Mouse (Mus musculus) MEL (cell line): ENCODE results near the gene Zfp511.

Source experiments
- CHD2 ChIP-seq: IDR thresholded peaks from 2 replicates; pipeline ENCODE4 v1.6.1; 2011; ENCODE audit warnings: low read length, improper control_type of control experiment
- CTCF ChIP-seq, 3 experiments: IDR thresholded peaks in 2 of 3; conservative IDR thresholded peaks in 1 of 3; 2 replicates each; pipeline ENCODE4 v1.5.1; 2011 to 2012; ENCODE audit warnings: low read length in 3 of 3, low read depth in 2 of 3, mild to moderate bottlenecking in 2 of 3, improper control_type of control experiment in 1 of 3, inconsistent platforms in 1 of 3, mixed read lengths in 1 of 3, moderate library complexity in 1 of 3; ENCODE audit not compliant: control insufficient read depth in 1 of 3, insufficient read depth in 1 of 3, poor library complexity in 1 of 3, severe bottlenecking in 1 of 3
- ELF1 ChIP-seq: IDR thresholded peaks from 2 replicates; pipeline ENCODE4 v1.6.1; 2014; ENCODE audit warnings: low read depth, mild to moderate bottlenecking, inconsistent platforms, low read length, improper control_type of control experiment, moderate library complexity
- EP300 ChIP-seq, 2 experiments: IDR thresholded peaks; 2 replicates each; pipeline ENCODE4 v1.6.1; 2011; ENCODE audit warnings: improper control_type of control experiment in 2 of 2, low read length in 2 of 2, low read depth in 1 of 2, mild to moderate bottlenecking in 1 of 2
- JUND ChIP-seq: IDR thresholded peaks from 2 replicates; pipeline ENCODE4 v1.6.1; 2011; ENCODE audit warnings: low read depth, mild to moderate bottlenecking, improper control_type of control experiment, low read length
- MAFK ChIP-seq: IDR thresholded peaks from 2 replicates; pipeline ENCODE4 v1.6.1; 2011; ENCODE audit warnings: low read depth, mild to moderate bottlenecking, low read length, improper control_type of control experiment, borderline replicate concordance
- MAZ ChIP-seq: IDR thresholded peaks from 2 replicates; pipeline ENCODE4 v1.6.1; 2012; ENCODE audit warnings: low read depth, mild to moderate bottlenecking, inconsistent platforms, low read length, improper control_type of control experiment
- POLR2A ChIP-seq, 2 experiments: IDR thresholded peaks; 2 replicates each; pipeline ENCODE4 v1.6.1; 2011 to 2012; ENCODE audit warnings: low read length in 2 of 2, mild to moderate bottlenecking in 2 of 2, control low read depth in 1 of 2, improper control_type of control experiment in 1 of 2, low read depth in 1 of 2, moderate library complexity in 1 of 2; ENCODE audit not compliant: control insufficient read depth in 1 of 2, insufficient read depth in 1 of 2, poor library complexity in 1 of 2
- TAL1 ChIP-seq: IDR thresholded peaks from 2 replicates; pipeline ENCODE4 v1.6.1; 2012; ENCODE audit warnings: mild to moderate bottlenecking, inconsistent platforms, low read length, moderate library complexity, mixed read lengths
- TCF12 ChIP-seq: IDR thresholded peaks from 2 replicates; pipeline ENCODE4 v1.6.1; 2014; ENCODE audit warnings: low read depth, mild to moderate bottlenecking, inconsistent platforms, low read length, improper control_type of control experiment, moderate library complexity

- no peak for TF ChIP-seq JUND
- TF ChIP-seq TAL1 = no peak
- TF ChIP-seq CTCF (IDR thresholded peaks at IDR 0.05 in 2 of 3, conservative IDR thresholded peaks at IDR 0.05 in 1 of 3; ENCODE audit: control insufficient read depth in 1 of 3, insufficient read depth in 1 of 3, low read depth in 2 of 3, low read length in 3 of 3, poor library complexity in 1 of 3, severe bottlenecking in 1 of 3) = no peak
- TF ChIP-seq EP300 (IDR thresholded peaks at IDR 0.05; ENCODE audit: low read depth in 1 of 2, low read length in 2 of 2) = no peak
- no peak for TF ChIP-seq CHD2
- no peak for TF ChIP-seq TCF12
- no peak for TF ChIP-seq ELF1
- TF ChIP-seq POLR2A (IDR thresholded peaks at IDR 0.05; ENCODE audit: control insufficient read depth in 1 of 2, insufficient read depth in 1 of 2, low read depth in 1 of 2, low read length in 2 of 2, poor library complexity in 1 of 2) = no peak
- no peak for TF ChIP-seq MAZ
- no peak for TF ChIP-seq MAFK
These were observed 29.2 kb upstream of the Zfp511 start for GRCm38 (mm10) chr7:140006861-140007611.
